Mouse (Mus musculus) yolk sac, embryonic 10.5 days (tissue): ENCODE measurements around the gene Slc9a3r1.

Experiments
- DNase-seq: peaks from one replicate; pipeline ENCODE4 v3.0.0-alpha.2; 2017; ENCODE audit warnings: low spot score

The Slc9a3r1 gene

GRCm38 (mm10) chr11:115192180-115192579, 29.0 kb downstream of the Slc9a3r1 start:
- DNase-seq = peak; percentile 67

GRCm38 (mm10) chr11:115194693-115195092, 31.6 kb downstream of the Slc9a3r1 start:
- DNase-seq = peak; percentile 84

- no peak for DNase-seq
Observed at GRCm38 (mm10) chr11:115195933-115196332, 32.8 kb downstream of the Slc9a3r1 start.

DNA sequence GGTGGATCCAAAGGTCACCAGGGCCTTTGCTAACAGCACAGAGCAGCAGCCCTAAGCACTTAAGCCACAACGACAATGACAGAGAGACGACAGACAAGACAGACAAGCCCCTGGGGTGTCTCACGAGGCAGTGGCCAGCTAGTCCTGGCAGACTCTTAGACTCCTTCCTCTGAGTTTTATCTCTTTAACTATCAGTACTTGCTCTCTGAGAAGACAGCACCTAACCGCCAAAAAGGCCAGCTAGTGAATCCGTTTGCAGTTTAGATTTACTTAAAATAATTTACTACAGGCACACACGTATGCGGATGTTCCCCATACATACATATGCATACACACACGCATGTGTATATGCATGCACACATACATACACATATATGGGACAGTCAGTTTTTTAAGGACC, 34.4 kb downstream of the Slc9a3r1 start:
- no peak for DNase-seq

DNA sequence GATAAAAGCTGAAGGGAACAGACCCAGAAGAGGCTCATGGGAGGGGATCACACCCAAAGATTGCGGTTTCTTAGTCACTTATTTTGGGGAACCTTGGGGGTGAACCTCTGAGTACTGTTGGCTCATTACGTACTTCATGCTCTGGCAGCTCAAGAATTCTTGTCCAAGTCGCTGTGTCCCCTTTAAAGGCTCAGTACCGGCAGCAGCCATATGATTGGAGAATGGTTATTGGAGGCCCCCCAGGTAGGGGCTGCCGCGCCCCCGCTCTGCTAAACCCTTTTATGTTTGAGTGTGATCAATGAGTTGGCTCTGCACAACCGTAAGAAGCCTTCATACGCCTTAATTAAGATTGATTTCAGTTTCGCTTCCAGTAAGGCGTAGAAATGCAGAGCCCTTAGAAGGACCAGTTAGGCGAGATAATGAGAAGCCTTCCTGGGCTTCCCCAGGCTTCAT, 35.8 kb downstream of the Slc9a3r1 start:
- no peak for DNase-seq

- no peak for DNase-seq
Observed at GRCm38 (mm10) chr11:115200520-115200919, 37.4 kb downstream of the Slc9a3r1 start.

DNA sequence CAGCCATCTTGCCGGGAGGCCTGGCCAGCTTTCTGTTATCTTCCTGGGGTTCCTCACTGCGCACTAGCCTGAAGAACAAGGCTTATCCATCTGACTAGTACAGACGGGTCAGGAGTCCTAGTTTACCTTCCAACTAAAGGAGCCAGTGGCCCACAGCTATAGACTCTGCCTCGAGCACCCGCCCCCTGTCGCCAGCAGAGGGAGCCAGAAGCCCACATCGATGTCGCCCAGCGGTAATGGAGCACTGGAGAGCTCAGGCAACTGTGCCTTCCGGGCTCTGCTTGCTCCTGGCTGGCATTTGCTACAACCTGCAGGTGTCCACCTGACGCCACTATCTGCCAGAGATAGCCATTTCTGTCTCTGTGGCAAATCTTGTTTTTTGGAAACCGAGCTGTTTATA, 39.2 kb downstream of the Slc9a3r1 start:
- DNase-seq = peak; percentile 74

- no peak for DNase-seq
Observed at GRCm38 (mm10) chr11:115202756-115203155, 39.6 kb downstream of the Slc9a3r1 start.

DNA sequence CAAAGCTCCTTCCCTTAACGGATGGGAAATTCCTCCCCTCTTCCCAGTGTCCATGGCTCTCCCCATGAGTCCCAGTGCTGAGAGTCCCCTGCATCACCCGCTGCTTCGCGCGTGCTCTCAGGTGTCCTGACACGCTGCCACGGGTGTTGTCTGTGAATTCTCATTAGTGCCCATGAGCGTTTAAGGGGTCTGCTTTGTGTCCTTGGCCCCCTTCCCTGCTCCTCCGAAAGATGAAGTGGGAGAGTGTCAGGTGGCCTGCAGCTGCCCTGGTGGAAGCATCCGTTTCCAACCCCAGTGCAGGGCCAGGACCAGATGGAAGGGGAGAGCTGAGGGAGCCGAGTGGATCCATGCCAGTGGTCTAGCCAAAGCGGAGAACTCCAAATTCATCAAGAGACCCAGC, 45.0 kb downstream of the Slc9a3r1 start:
- no peak for DNase-seq

DNA sequence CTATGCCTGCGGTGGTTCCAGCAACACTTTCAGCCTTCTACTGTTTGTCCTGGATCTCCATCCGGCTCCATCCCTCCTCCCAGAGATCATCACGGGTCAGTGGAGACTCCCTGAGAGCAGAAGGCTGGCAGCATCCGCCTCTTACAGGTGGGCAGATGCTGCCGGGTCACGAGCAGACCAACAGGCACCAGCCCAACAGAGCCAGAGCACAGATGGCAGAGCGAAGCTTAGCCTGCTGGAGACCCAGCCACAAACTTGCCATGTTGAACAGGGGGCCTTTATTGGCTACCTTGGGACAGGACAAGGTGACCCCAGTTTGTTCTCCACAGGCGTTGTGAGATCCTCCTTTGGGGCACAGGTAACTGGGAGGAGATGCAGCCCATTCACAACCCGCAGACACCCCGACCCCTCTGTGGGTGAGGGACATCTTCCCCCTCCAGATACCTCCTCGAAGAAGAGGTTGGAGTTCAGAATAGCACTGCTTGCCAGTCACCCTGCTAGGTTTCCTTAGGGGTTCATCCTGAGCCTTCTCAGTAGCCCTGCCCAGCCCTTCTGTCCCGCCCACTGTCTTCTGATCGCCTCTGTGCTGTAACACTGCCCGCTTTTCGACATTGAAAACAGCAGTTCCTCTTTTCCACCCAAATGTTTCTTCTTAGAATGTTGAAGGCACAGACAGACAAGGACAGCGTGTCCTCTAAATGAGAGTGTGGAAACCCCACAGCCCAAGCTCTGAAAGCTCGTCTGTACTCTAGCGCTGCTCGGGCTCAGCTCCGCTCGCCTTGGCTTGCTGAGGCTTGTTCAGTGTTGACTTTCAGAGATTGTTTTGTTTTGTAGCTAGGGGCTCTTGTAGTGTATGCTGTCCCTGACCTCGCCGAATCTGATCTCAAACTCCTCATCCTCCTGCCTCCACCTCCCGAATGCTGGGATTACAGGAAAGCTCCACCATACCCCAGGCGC, 45.9 kb downstream of the Slc9a3r1 start:
- no peak for DNase-seq

DNA sequence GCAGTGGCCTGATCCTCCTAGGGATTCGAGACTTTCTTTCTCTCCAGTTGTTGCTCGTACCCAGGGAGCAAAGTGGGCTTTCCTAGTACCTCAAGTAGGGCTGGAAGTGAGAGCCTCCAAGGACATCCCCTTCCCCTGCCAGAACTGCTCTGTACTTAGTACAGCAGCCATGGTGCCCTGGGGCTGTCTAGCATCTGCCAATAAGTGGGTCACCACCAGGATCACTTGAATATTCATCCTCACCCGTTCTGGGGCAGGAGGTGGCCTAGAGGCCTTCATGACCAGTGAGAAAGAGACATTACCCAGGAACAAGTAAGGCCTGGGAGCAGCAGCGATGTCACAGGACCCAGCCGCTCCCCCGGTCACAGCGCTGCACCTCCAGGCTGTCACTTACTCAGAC, 46.8 kb downstream of the Slc9a3r1 start:
- no peak for DNase-seq

GRCm38 (mm10) chr11:115212116-115212515, 49.0 kb downstream of the Slc9a3r1 start:
- no peak for DNase-seq

- DNase-seq = no peak
Observed at GRCm38 (mm10) chr11:115215123-115215522, 52.0 kb downstream of the Slc9a3r1 start.

DNA sequence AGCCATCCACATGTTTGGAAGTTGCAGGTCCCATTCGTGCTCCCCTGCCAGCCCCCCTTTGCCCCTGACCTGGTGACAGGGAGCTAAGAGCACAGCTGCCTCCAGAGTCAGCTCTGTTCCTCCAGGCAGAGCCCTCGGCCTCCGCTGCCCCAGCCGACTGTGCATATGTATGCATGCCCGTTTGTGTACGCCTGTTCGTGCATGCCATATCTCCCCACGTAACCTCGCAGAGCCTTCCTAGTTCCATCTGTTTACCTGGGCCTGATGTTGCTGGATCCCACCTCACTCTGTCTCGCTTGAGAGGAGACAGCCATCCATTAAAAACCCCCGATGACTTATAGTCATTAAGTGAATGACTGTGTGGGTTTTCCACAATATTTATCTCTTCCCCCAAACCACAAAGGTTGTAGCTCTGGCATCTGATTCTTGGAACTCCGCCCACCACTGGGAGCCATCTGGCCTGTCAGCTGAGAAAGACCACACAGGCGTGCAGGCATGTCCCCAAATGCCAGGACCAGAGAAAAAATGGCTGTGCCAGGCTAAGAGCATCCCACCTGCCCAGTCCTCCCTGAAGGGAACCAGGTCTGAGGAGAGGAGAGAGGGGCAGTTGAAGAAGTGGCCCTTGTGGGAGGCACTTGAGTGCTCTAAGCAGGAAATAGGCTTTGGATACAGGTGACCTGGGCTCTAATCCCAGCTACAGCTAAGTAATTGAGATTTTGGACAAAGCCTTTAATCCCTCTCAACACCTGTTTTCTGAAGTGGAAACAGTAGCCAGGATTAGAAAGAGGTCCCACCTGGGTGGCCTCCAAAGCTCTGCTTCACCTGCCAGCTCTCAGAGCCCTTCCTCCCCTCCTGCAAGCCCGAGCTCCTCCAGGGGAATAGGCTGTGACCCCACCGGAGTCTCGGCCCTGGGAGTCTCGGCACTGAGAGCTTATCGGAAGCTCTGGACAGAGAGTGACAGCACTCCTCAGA, 54.6 kb downstream of the Slc9a3r1 start:
- DNase-seq = no peak

DNA sequence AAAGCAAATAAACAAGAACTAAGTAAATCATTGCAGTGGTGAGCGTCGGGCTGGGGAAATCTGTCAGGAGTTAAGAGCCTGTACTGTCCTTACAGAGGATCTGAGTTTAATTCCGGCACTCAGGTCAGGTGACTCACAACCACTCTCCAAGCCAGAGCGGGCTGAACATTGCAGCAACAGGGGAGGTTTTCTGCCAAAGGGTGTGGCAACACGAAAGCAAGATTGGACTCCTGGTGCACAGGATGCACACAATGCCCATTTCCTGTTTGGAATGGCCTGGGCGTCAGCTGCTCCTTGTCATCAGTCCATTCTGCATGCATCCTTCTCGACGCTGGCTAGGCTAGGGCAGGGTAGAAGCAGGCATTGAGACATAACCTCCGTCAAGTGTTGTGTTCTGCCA, 56.1 kb downstream of the Slc9a3r1 start:
- peak; percentile 83 for DNase-seq

GRCm38 (mm10) chr11:115219685-115220084, 56.5 kb downstream of the Slc9a3r1 start:
- no peak for DNase-seq

DNA sequence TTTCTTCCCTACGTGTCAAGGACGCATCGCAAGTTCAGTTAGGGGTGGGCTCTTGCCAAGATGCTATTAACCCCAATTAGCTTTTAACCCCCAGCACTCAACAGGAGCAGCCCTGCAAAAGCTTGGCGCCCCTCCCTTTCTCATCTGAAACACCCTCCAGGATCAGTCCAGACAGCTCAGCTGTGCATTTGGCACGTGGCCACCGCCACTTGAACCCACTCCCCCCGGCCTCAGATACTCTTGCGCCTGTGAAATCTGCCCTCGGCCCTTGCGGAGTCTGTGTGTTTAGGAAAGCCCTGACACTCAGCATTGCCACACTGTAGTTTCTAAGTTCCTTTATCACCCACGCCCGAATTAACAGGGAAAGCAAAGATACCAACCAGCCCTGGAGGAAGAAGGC, 58.9 kb downstream of the Slc9a3r1 start:
- no peak for DNase-seq

DNA sequence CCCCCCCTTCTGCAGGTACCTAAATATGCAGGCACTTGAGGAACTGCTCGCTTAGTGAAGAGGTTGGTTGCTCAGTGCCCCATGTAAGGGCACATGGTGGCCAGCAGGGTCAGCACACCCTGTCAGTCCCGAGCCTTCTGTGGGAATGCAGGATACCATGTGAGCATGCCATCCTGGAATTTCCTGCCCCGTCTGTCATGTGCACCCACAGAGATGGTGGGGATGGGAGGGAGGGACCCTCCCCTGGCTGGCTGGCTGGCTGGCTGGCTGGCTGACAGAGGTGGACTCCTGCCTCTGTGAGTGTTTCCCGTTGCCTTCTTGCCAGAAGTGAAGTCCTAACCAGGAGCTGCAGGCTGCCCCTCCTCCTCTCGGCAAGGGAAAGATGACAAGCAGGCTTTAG, 59.4 kb downstream of the Slc9a3r1 start:
- no peak for DNase-seq

- no peak for DNase-seq
Observed at GRCm38 (mm10) chr11:115223451-115223850, 60.3 kb downstream of the Slc9a3r1 start.

GRCm38 (mm10) chr11:115223877-115224276, 60.7 kb downstream of the Slc9a3r1 start:
- DNase-seq = no peak

GRCm38 (mm10) chr11:115224889-115225288, 61.7 kb downstream of the Slc9a3r1 start:
- DNase-seq = no peak

GRCm38 (mm10) chr11:115225301-115225700, 62.2 kb downstream of the Slc9a3r1 start:
- no peak for DNase-seq
